Mouse (Mus musculus): ENCODE results near the gene Hoxc10.

Hoxc10 gene

DNA sequence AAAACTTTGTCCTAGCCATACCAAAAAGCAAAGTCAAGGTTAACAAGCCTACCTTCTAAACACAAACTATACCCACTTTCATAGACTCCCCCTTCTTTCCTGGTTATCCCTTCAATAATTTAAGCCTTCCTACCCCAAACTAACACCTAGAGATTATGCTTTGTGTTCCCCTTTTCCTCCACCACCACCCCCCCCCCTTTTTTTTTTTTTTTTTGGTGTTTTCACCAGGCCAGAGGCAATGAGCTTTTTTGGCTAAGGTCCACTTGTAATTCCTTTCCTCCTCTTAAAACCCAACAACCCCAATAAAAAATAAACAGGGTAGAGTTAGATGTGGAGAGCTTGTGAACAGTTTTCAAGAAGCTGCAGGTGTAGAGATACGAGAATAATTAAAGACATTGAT is 2.7 kb downstream of the Hoxc10 start:
- DNase-seq = no peak

DNA sequence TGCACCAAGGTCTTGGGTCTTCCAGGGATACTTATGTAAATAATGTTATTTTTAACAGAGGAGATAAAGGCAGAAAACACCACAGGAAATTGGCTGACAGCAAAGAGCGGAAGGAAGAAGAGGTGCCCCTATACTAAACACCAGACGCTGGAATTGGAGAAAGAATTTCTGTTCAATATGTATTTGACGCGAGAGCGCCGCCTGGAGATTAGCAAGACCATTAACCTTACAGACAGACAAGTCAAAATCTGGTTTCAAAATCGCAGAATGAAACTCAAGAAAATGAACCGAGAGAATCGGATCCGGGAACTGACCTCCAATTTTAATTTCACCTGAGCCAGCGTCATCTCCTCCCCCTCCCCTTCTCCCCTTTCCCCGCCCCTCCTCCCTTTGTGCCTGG is 4.1 kb downstream of the Hoxc10 start:
- no peak for DNase-seq

GRCm38 (mm10) chr15:102972254-102972653 is 5.7 kb downstream of the Hoxc10 start:
- no peak for DNase-seq

- DNase-seq = no peak
These were observed 6.2 kb downstream of the Hoxc10 start for GRCm38 (mm10) chr15:102972753-102973152.

DNA sequence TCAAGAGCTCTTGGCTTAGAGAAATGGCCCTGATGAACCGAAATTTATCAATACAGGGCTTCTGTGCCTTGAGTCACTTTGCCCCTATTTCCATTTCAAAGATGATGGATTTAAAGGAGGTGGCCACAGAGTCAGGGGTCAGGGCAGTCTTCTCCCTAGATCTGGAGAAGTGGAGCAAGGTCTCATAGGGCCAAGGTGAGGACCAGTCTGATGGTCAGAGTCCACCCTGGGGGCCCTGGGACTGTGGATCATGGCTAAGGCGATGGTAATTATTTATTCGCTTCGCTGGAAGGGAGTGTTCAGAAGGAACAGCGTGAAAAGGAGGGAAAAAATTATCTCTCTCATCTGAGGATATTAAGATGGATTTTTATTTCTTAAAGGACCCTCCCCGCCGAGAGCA is 8.4 kb downstream of the Hoxc10 start:
- DNase-seq = no peak

DNA sequence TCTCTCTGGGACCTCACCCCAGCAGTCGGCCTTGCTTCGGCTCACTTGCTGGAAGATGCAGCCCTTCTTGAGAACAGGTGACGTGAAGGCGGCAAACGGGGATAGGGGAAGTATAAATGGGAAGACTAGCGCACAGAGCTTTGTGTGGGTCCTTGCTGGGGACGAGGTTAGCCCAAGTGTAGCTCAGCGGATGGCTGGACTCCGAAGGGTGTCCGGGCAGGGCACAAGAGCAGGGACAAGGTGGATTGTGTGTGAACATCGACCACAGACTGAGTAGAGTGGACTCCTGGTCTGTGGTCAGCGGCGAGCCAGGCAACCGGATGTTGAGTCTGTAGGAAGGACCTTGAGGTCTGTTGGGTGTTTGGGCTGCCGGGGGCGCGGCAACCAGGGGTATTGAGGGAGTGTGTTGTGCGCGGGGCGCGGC is 9.1 kb downstream of the Hoxc10 start:
- no peak for DNase-seq

- no peak for DNase-seq
These were observed 9.6 kb downstream of the Hoxc10 start, which contains the start of gene Hoxc9 for GRCm38 (mm10) chr15:102976171-102976570. Gene Hoxc9 (plus strand): TSS chr15:102976439.

GRCm38 (mm10) chr15:102976631-102977422 is 10.2 kb downstream of the Hoxc10 start:
- DNase-seq = no peak

DNA sequence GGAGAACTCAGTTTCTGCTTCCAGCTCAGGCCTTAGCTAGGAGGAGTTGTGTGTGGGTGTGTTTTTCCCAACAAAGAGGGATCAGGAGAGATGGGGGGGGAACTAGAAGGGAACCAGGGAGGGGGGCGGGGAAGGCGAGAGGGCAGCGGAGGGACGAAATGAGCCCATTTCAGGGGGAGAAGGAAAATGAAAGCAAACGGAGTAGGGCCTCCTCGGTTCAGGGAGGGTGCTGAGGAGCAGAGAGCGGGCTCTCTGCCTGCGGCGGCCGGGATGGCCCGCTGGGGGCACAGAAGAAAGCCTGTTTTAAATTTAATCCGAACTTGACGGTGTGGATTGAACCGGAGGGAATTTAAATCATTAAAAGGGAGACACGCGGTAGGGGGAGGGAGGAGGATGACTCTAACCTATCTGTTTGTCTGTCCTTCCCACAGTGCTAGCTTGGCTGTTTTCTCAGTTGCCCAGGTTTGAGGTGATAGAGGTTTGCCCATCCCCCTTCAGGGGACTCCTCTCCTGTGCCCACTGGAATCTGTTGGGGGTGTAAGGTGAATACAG is 10.9 kb downstream of the Hoxc10 start:
- no peak for DNase-seq

DNA sequence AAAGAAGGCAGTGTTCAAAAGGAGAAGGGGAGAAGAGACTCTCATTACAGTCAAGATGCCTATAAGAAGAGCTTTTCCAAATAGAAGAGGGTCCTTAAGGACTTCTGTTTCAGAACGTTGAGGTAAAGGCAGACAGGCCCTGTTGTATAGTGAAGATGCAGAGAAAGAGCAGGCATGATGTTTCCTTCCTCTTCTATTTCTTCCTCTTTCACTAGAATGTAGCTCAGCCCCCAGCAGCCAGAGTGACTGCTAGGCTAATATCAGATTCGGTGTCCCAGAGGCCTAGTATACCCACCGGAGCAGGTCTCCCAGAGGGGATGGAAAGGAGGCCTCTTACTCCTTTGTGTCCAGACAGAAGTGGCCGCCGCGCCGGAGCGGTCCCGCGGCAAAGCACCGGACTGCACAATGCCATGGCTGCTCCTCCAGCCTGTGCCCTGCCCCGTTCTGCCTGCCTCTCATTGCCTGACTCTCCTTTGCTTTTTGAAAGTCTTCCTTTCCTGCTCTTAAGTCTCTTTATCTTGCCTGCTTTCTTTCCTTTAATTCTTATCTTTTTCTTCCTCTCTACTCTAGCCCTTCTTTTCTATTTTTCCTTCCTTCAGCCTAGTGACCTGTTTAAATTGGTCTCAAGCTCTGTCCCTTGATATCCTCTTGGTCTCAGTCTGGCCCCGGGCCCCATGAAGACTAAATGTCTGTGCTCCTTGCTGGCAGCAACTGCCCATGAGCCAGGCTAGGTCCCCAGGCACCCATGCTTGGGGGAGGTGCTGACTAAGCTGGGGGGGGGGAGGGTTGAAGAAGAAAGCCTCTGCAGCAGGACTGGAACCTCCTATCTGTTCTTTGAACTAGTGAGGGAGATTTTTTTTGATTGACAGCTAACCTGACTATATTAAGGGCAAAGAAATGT is 12.3 kb downstream of the Hoxc10 start:
- no peak for DNase-seq

DNA sequence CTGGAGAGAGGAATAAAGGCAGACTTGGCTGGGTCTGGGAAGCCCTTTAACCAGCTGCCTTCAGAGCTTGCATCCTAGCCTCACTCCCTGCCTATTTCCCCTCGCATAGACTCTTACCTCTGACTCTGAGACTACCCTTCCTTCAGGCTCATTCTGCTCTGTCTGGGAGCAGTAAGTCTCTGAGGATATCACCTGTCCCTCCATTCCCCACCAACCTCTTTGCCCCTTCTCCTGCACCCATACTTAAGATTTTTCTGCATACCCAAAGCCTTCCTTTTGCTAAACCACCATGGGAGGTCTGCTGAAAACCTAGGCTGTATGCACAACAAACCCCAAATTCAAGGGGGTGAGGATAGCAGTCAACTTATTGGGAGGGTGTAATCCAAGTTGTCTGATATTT is 13.3 kb downstream of the Hoxc10 start:
- no peak for DNase-seq

DNA sequence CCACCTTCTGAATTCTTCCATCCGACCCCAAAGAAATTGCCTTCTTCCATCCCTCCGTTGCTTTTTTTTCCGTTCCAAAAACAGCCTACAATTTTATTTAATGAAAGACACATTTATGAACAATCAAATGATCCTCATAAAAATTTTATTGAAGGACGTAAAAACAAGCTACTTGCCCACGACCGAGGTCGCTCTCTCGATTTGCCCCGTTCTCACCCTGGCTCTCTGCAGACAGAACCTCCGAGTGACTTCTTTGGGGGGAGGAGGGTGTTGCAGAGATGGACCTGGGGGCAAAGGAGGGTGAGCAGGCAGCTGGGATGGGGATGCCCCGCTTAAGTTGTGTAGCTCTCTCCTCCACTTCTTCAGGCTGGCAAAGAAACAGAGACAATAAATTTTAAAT is 13.8 kb downstream of the Hoxc10 start:
- DNase-seq = no peak

DNA sequence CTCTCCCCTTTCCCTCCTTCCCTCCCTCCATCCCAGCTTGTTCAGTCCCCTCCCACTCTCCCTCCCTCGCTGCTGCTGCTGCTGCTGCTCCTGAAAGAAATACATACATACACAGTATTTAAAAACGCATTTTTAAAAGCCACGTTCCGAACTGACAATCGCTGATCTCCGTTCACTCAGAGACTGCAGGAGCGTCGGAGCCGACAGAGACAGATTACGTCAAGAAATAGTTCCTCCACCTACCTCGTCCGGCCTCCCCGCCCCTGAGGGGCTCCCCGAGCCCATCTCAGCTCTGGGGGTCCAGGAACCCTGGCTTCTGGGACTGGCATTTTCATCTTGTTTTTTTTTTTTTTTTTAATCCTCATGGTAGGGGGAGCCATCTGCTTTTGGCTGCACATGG is 14.3 kb downstream of the Hoxc10 start:
- DNase-seq = no peak

GRCm38 (mm10) chr15:102981379-102982288 is 15.0 kb downstream of the Hoxc10 start:
- DNase-seq = no peak

DNA sequence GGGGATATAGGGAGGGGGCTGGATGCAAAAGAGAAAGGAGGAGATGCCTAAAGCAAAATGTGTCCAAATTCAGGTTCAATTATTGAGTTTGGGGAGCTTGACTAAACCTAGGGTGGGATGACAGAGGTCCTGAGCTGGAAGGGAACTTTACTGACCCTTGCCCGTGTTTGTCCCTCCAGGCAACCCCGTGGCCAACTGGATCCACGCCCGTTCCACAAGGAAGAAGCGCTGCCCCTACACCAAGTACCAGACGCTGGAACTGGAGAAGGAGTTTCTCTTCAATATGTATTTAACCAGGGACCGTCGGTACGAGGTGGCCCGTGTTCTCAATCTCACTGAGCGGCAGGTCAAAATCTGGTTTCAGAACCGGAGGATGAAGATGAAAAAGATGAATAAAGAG is 17.1 kb downstream of the Hoxc10 start:
- DNase-seq = no peak

GRCm38 (mm10) chr15:102984521-102984920 is 17.9 kb downstream of the Hoxc10 start:
- no peak for DNase-seq

DNA sequence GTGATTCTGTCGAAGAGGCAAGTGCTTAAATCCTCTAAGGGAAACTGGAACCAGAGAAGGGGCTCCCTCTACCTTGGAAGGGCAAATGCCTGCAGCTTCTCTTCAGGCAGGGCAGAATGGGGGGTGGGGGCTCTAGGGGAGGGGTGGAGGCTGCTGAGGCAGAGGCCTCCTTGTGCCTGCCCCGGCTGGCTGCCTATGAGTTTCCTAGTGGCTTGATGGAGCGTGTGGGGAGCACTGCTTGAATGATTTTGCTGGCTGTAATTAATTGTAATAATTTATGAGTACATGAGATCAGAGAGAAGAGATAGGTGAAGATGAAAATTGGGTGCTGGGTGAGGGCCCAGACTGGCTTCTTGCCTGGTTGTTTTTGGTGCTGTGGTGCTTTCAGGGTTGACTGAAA is 18.3 kb downstream of the Hoxc10 start:
- no peak for DNase-seq

- peak; percentile 96 for DNase-seq
These were observed 20.7 kb downstream of the Hoxc10 start for GRCm38 (mm10) chr15:102987124-102987833.

- DNase-seq = no peak
These were observed 21.5 kb downstream of the Hoxc10 start for GRCm38 (mm10) chr15:102988078-102988477.

DNA sequence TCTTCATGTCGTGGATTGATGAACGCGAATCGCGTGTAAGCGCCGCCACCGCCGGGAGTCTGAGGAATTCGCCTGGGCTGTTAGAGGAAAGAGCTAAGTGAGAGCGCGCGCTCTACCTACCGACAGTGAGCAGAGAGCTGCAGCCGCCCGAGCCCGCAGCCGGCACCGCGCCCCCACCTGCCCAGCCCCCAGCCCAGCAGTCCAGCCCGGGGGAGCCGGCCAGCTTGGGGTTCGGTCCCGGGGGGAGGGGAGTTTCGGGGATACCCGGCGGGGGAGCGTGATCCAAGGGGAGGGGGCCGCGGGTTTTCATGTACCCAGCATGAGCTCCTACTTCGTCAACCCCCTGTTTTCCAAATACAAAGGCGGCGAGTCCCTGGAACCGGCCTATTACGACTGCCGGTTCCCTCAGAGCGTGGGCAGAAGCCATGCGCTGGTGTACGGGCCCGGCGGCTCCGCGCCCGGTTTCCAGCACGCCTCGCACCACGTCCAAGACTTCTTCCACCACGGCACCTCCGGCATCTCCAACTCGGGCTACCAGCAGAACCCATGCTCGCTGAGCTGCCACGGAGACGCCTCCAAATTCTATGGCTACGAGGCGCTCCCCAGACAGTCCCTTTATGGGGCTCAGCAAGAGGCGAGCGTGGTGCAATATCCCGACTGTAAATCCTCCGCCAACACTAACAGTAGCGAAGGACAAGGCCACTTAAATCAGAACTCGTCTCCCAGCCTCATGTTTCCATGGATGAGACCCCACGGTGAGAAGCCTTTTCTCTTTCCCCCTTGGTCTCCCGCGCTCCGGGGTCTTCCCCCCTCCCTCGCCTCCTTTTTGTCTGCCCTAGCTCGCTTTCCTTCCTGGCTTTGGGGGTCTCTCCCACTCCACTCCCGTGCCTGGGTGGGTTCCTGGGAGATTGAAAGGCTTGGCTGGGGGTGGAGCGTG is 24.1 kb downstream of the Hoxc10 start, which contains the start of gene Hoxc8:
Hoxc8 (plus strand) TSS at position 147 of the 937 bp plus-strand sequence.
- no peak for DNase-seq

DNA sequence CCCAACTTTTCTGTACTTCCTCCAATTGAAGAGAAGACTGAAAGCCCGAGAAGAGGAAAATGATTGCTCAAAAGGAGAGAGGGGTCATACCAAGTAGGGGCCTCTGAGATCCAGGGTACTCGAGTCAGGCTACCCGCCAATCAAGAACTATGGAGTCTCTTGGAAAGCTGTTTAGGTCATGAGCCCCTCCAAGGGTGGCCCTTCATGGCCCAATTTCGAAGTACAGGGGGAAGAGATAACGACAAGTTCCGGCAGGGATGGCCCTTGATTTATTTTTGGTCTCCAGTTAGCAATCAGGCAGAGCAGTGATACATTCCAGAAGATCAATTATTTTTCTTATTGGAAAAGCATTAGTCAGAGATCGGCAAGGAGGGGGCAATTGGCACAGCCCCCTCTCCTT is 25.2 kb downstream of the Hoxc10 start:
- DNase-seq = no peak

Data from lung, postnatal 14 days (tissue).